Mouse (Mus musculus) hindbrain, embryonic 15.5 days (tissue): ENCODE measurements around the gene Vkorc1. TPM values are rescaled to one million over a fixed set of nuclear protein-coding genes. Genes with fewer than 3 reads are reported as not detected.

ENCODE experiments used
- ATAC-seq: fragments of 200-750 bp; cut with Nextera tagmentation; 2 replicates; pipeline ENCODE4 v1.8.0; 2017; ENCODE audit warnings: low read depth, moderate number of reproducible peaks, moderate TSS enrichment; ENCODE audit not compliant: low FRiP score
- H3K27ac ChIP-seq: fragments of 300-500 bp; sonication (generic); replicated peaks from 2 replicates; pipeline ENCODE4 v1.5.1; 2015; ENCODE audit warnings: mild to moderate bottlenecking, inconsistent platforms
- H3K27me3 ChIP-seq: fragments of 300-500 bp; sonication (generic); 2 replicates; pipeline ENCODE4 v1.6.1; 2015; ENCODE audit warnings: control low read depth, inconsistent platforms
- H3K36me3 ChIP-seq: fragments of 300-500 bp; sonication (generic); 2 replicates; pipeline ENCODE4 v1.6.1; 2015; ENCODE audit warnings: control low read depth, inconsistent platforms
- H3K4me1 ChIP-seq: fragments of 300-500 bp; sonication (generic); replicated peaks from 2 replicates; pipeline ENCODE4 v1.6.1; 2015; ENCODE audit warnings: control low read depth, inconsistent platforms
- H3K4me2 ChIP-seq: fragments of 300-500 bp; sonication (generic); 2 replicates; pipeline ENCODE4 v1.6.1; 2015; ENCODE audit warnings: moderate library complexity, mild to moderate bottlenecking, inconsistent platforms
- H3K4me3 ChIP-seq: fragments of 300-500 bp; sonication (generic); 2 replicates; pipeline ENCODE4 v1.5.1; 2015; ENCODE audit warnings: mild to moderate bottlenecking, inconsistent platforms
- H3K9ac ChIP-seq: fragments of 300-500 bp; sonication (generic); 2 replicates; pipeline ENCODE4 v1.6.1; 2015; ENCODE audit warnings: inconsistent platforms
- H3K9me3 ChIP-seq: fragments of 300-500 bp; sonication (generic); 2 replicates; pipeline ENCODE4 v1.6.1; 2016; ENCODE audit warnings: control low read depth, inconsistent platforms
- WGBS: fragments of 180-500 bp; shearing (Covaris S2); methylation state at CpG from one replicate; pipeline ENCODE4 v1.1.7; 2015; 5-methylcytosine and 5-hydroxymethylcytosine counted together
- polyA plus RNA-seq: library from polyadenylated mRNA; unstranded; fragments of >200 nt; fragmentation: Nextera tagmentation; extraction: Ambion mirVana; gene quantifications from 2 replicates; pipeline ENCODE4 v1.2.1, GENCODE M21; 2015

The Vkorc1 gene
- polyA plus RNA-seq, 1 experiment from 2014 or later: 69.6 TPM

GRCm38 (mm10) chr7:127870136-127870821 is 25.1 kb downstream of the Vkorc1 start:
- no peaks in the 10 kb centered on the region for H3K9me3 ChIP-seq
- WGBS: 83% methylated on average over 5 of the region's 5 CpGs
- peaks cover 34% of the 10 kb centered on the region for H3K4me1 ChIP-seq
- peaks cover 32% of the 10 kb centered on the region for H3K36me3 ChIP-seq
- no peak overlapping the region for H3K27ac ChIP-seq
- ATAC-seq: no peak
- no peaks in the 10 kb centered on the region for H3K27me3 ChIP-seq
- no peak overlapping the region for H3K4me2 ChIP-seq
- H3K4me3 ChIP-seq: no peak overlapping the region
- H3K9ac ChIP-seq: no peak overlapping the region

DNA sequence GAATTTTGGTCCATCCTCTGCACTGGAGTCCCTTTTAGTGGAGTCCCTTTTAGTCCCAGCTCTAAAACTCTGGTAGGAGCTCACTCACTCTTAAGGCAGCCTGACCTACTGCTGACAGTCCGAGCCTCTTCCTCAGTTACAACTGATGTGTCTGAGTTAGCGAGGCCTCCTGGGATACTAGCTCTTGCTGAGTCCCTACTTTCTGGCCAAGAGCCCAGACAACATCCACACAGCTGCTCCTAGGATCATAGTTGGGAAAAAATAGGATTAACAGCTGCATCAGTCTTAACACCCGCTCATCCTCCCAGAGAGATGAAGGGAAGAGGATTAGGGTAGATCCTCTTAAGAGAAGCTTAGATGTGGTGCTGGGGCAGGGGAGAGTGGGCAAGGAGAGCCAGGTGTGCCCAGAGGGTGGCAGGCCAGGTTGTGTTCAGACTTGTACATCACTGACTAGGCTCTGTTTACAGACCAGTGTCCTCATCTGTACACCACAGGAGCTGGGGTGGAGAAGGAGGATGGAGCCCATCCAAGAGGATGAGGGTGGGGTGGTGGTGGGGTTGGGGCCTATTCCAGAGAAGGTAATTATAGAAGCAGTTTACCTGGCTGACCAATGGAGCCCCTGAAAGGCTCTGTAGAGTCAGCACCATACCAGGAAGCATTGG is 26.1 kb downstream of the Vkorc1 start:
- H3K36me3 ChIP-seq: peaks cover 37% of the 10 kb centered on the region

GRCm38 (mm10) chr7:127867641-127868040 is 27.8 kb downstream of the Vkorc1 start:
- Histone ChIP-seq H3K27ac (no peak overlapping the region), H3K36me3 (peaks cover 38% of the 10 kb centered on the region), H3K4me3 (no peak overlapping the region), H3K27me3 (no peaks in the 10 kb centered on the region), H3K9me3 (no peaks in the 10 kb centered on the region), H3K4me2 (no peak overlapping the region), H3K4me1 (peaks cover 13% of the 10 kb centered on the region), H3K9ac (no peak overlapping the region)
- ATAC-seq: no peak
- WGBS: 97% methylated on average over 18 of the region's 18 CpGs

More for the DNA sequence above, 26.1 kb downstream of the Vkorc1 start:
- H3K9ac ChIP-seq: no peak overlapping the region
- 64% methylated on average over 3 of the region's 3 CpGs for WGBS
- H3K4me2 ChIP-seq: no peak overlapping the region
- H3K27me3 ChIP-seq: no peaks in the 10 kb centered on the region
- H3K4me1 ChIP-seq: peaks cover 29% of the 10 kb centered on the region
- H3K9me3 ChIP-seq: no peaks in the 10 kb centered on the region
- ATAC-seq: no peak
- H3K27ac ChIP-seq: 0 out of 2 replicates have a peak overlapping the region, but pooled peaks have one; percentile 8
- H3K4me3 ChIP-seq: no peak overlapping the region

DNA sequence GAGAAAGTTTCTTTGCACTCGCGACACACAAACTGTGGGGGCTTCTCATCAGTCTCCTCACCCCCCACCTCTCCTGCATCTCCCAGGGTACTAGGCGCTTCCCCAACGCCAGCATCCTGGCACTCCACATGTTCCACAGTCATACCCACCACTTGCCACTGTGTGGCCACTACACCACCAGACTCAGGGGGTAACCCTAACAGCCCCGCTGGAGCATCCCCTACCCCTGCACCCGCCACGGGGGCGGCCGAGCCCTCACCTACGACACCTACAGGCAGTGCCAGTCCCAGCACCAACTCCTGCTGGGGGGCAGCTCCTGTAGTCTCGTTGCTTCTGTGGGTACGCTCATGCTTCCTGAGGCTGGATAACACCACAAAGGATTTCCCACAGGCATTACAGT is 29.0 kb downstream of the Vkorc1 start:
- H3K27me3 ChIP-seq: no peaks in the 10 kb centered on the region
- no peaks in the 10 kb centered on the region for H3K9me3 ChIP-seq
- 0 out of 2 replicates have a peak, but pooled peaks have one; percentile 51 for ATAC-seq
- no peak overlapping the region for H3K9ac ChIP-seq
- H3K4me3 ChIP-seq: no peak overlapping the region
- peaks cover 41% of the 10 kb centered on the region for H3K36me3 ChIP-seq
- peaks cover 13% of the 10 kb centered on the region for H3K4me1 ChIP-seq
- WGBS: 95% methylated on average over 12 of the region's 12 CpGs
- no peak overlapping the region for H3K27ac ChIP-seq
- H3K4me2 ChIP-seq: no peak overlapping the region

- no peak overlapping the region for H3K4me2 ChIP-seq
- H3K4me3 ChIP-seq: no peak overlapping the region
- H3K9me3 ChIP-seq: no peaks in the 10 kb centered on the region
- WGBS: 94% methylated on average over 6 of the region's 6 CpGs
- no peak overlapping the region for H3K9ac ChIP-seq
- H3K4me1 ChIP-seq: no peaks in the 10 kb centered on the region
- no peak overlapping the region for H3K27ac ChIP-seq
- ATAC-seq: no peak
- H3K36me3 ChIP-seq: 0 out of 2 replicates have a peak, but pooled peaks cover 3% of the 10 kb centered on the region
- no peaks in the 10 kb centered on the region for H3K27me3 ChIP-seq
These were observed 37.2 kb downstream of the Vkorc1 start for GRCm38 (mm10) chr7:127858258-127858657.

- H3K9ac ChIP-seq: no peak overlapping the region
- H3K27me3 ChIP-seq: no peaks in the 10 kb centered on the region
- WGBS: 74% methylated on average over 5 of the region's 5 CpGs
- no peak overlapping the region for H3K4me3 ChIP-seq
- H3K27ac ChIP-seq: no peak overlapping the region
- H3K36me3 ChIP-seq: no peaks in the 10 kb centered on the region
- no peaks in the 10 kb centered on the region for H3K4me1 ChIP-seq
- ATAC-seq: no peak
- H3K9me3 ChIP-seq: no peaks in the 10 kb centered on the region
- H3K4me2 ChIP-seq: no peak overlapping the region
These were observed 44.5 kb downstream of the Vkorc1 start for GRCm38 (mm10) chr7:127850906-127851305.

- Histone ChIP-seq H3K36me3 (no peaks in the 10 kb centered on the region), H3K4me2 (no peak overlapping the region), H3K4me3 (no peak overlapping the region), H3K9ac (no peak overlapping the region), H3K27ac (no peak overlapping the region), H3K9me3 (no peaks in the 10 kb centered on the region), H3K4me1 (no peaks in the 10 kb centered on the region), H3K27me3 (no peaks in the 10 kb centered on the region)
- no peak for ATAC-seq
- WGBS: 85% methylated on average over 6 of the region's 6 CpGs
These were observed 45.2 kb downstream of the Vkorc1 start for GRCm38 (mm10) chr7:127849973-127850875.

Other genes with a start within 250 kb of the Vkorc1 start
- 53.2 and 55.1 TPM in 2 replicates for gene Bcl7c, start 186.7 kb downstream of the Vkorc1 start, polyA plus RNA-seq
- 3.8 and 5.4 TPM in 2 replicates for gene Ctf1, start 182.9 kb downstream of the Vkorc1 start, polyA plus RNA-seq
- 0.14 and 0.35 TPM in 2 replicates for gene Ctf2, start 163.5 kb downstream of the Vkorc1 start, polyA plus RNA-seq
- 10.0 and 10.5 TPM in 2 replicates for gene Fbxl19, start 151.1 kb downstream of the Vkorc1 start, polyA plus RNA-seq
- gene Orai3, start 125.8 kb downstream of the Vkorc1 start, polyA plus RNA-seq: 9.2 and 10.4 TPM in 2 replicates
- gene Setd1a, start 118.9 kb downstream of the Vkorc1 start, polyA plus RNA-seq: 20.0 and 20.1 TPM in 2 replicates
- not detected in 2 replicates for gene Gm49388, start 110.0 kb downstream of the Vkorc1 start, polyA plus RNA-seq
- 9.7 and 10.5 TPM in 2 replicates for gene Hsd3b7, start 95.0 kb downstream of the Vkorc1 start, polyA plus RNA-seq
- 21.5 and 22.4 TPM in 2 replicates for gene Stx4a, start 71.3 kb downstream of the Vkorc1 start, polyA plus RNA-seq
- 63.4 and 72.5 TPM in 2 replicates for gene Stx1b, start 71.1 kb downstream of the Vkorc1 start, polyA plus RNA-seq
- 9.3 and 9.8 TPM in 2 replicates for gene Zfp646, start 19.4 kb downstream of the Vkorc1 start, polyA plus RNA-seq
- gene Zfp668, start 18.8 kb downstream of the Vkorc1 start, polyA plus RNA-seq: 35.1 and 36.9 TPM in 2 replicates
- 1.2 and 1.5 TPM in 2 replicates for gene Prss53, start 4.6 kb downstream of the Vkorc1 start, polyA plus RNA-seq
- not detected in 2 replicates for gene Gm21974, start 163 bp downstream of the Vkorc1 start, polyA plus RNA-seq
- 61.6 and 65.4 TPM in 2 replicates for gene Bckdk, start 8.5 kb upstream of the Vkorc1 start, polyA plus RNA-seq
- 47.3 and 47.7 TPM in 2 replicates for gene Kat8, start 16.9 kb upstream of the Vkorc1 start, polyA plus RNA-seq
- 0.54 TPM in 2 replicates for gene Prss8, start 34.5 kb upstream of the Vkorc1 start, polyA plus RNA-seq
- gene Prss36, start 51.1 kb upstream of the Vkorc1 start, polyA plus RNA-seq: 12.6 and 14.8 TPM in 2 replicates
- 357 and 368 TPM in 2 replicates for gene Fus, start 71.8 kb upstream of the Vkorc1 start, polyA plus RNA-seq
- gene Pycard, start 98.2 kb upstream of the Vkorc1 start, polyA plus RNA-seq: 6.7 and 10.3 TPM in 2 replicates
- not detected in 2 replicates for gene Trim72, start 108.3 kb upstream of the Vkorc1 start, polyA plus RNA-seq
- 1.1 and 1.2 TPM in 2 replicates for gene Itgam, start 167.0 kb upstream of the Vkorc1 start, polyA plus RNA-seq
- gene Gm49368, start 167.1 kb upstream of the Vkorc1 start, polyA plus RNA-seq: not detected in 2 replicates
- 0.18 TPM in 1 of 2 replicates, not detected in the other for gene Itgax, start 233.9 kb upstream of the Vkorc1 start, polyA plus RNA-seq